Mouse (Mus musculus) small intestine, adult 2 months (tissue): ENCODE measurements around the gene Sec14l5. TPM values are rescaled to one million over a fixed set of nuclear protein-coding genes. Genes with fewer than 3 reads are reported as not detected.

ENCODE experiments used
- H3K27ac ChIP-seq: fragments of 200-500 bp; 2 replicates; pipeline ENCODE4 v1.5.1; 2012; ENCODE audit warnings: low read depth, low read length, control low read depth, inconsistent platforms; ENCODE audit not compliant: insufficient read depth
- H3K27me3 ChIP-seq: fragments of 200-500 bp; 2 replicates; pipeline ENCODE4 v1.6.1; 2012; ENCODE audit warnings: mild to moderate bottlenecking, moderate library complexity, low read length, inconsistent platforms; ENCODE audit not compliant: control insufficient read depth, insufficient read depth
- H3K36me3 ChIP-seq: fragments of 200-500 bp; 2 replicates; pipeline ENCODE4 v1.6.1; 2012; ENCODE audit warnings: mild to moderate bottlenecking, low read length, control low read depth, inconsistent platforms; ENCODE audit not compliant: control insufficient read depth, insufficient read depth
- H3K4me1 ChIP-seq: fragments of 200-500 bp; 2 replicates; pipeline ENCODE4 v1.6.1; 2012; ENCODE audit warnings: low read length, inconsistent platforms, mixed read lengths; ENCODE audit not compliant: control insufficient read depth, insufficient read depth, insufficient read length
- H3K4me3 ChIP-seq: fragments of 200-500 bp; 2 replicates; pipeline ENCODE4 v1.5.1; 2012; ENCODE audit warnings: low read depth, mild to moderate bottlenecking, control low read depth, inconsistent platforms, low read length, moderate library complexity
- CTCF ChIP-seq: fragments of 200-500 bp; IDR thresholded peaks from 2 replicates; pipeline ENCODE4 v1.5.1; 2012; ENCODE audit warnings: low read depth, mild to moderate bottlenecking, control low read depth, inconsistent platforms, low read length, moderate library complexity, mixed read lengths; ENCODE audit not compliant: insufficient replicate concordance, insufficient read length; ENCODE audit errors: extremely low read depth
- POLR2A ChIP-seq: fragments of 200-500 bp; IDR thresholded peaks from 2 replicates; pipeline ENCODE4 v1.6.1; 2012; ENCODE audit warnings: low read depth, mild to moderate bottlenecking, control low read depth, inconsistent platforms, low read length, moderate library complexity
- WGBS: fragments of 180-500 bp; shearing (Covaris S2); methylation state at CpG from one replicate; pipeline ENCODE4 v1.1.7; 2018; 5-methylcytosine and 5-hydroxymethylcytosine counted together
- polyA plus RNA-seq: library from polyadenylated mRNA; depleted of rRNA; stranded (reverse); fragments of >200 nt; gene quantifications from 2 replicates; pipeline ENCODE4 v1.2.3, GENCODE M21; 2012

The Sec14l5 gene
- polyA plus RNA-seq, 1 experiment, result not detected

DNA sequence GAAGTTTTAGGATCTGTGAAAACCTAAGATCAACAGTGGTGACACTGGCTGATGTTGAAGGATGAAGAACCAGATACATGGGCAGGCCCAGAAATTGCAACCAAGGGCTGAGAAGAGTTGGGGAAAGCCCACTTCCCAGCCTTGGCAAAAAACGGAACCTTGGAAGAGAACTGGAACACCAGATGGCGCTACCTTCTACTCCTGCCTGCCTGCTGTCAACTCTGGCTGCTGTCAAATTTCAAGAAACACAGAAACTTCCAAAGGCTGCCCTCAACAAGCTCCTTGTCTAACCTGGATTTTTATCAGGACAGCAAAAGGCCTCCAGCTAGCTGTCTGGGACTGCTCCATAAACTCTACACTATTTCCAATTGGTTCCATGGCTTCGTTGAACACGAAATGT, 55.8 kb downstream of the Sec14l5 start:
- 5% methylated on average over 4 of the region's 4 CpGs for WGBS
- TF ChIP-seq POLR2A, result no peak
- TF ChIP-seq CTCF, result peak; percentile 75; the same call in 1 of the 2 replicates
- peak overlapping the region; percentile 73 for H3K4me3 ChIP-seq
- no peaks in the 10 kb centered on the region for H3K27me3 ChIP-seq
- H3K27ac ChIP-seq, result no peak overlapping the region
- 0 out of 2 replicates have a peak, but pooled peaks cover 4% of the 10 kb centered on the region for H3K4me1 ChIP-seq
- H3K36me3 ChIP-seq, result peaks cover 24% of the 10 kb centered on the region; the same call in 1 of the 2 replicates

DNA sequence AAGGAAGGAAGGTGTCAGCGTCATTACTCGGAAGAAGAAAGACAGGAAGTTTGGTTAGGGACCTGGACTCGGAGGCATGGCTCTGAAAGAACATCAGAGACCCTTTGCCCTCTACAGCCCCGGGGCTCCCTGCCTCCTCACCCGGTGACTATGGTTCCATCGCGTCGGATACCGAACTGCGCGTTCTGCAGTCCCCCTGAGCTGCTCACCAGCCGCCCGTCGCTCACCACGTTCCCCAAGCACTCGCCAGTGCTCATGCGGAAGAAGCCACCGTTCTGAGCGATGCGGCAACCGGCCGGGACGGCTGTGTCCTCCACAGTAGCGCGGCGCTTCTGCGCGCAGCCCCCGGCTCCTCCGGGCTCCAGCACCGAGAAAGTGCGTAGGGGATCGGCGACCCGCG, 56.3 kb downstream of the Sec14l5 start:
- no peak for TF ChIP-seq CTCF
- no peak for TF ChIP-seq POLR2A
- 0 out of 2 replicates have a peak, but pooled peaks cover 4% of the 10 kb centered on the region for H3K4me1 ChIP-seq
- peaks cover 22% of the 10 kb centered on the region; the same call in 1 of the 2 replicates for H3K36me3 ChIP-seq
- WGBS, result under 1% methylated on average over 36 of the region's 36 CpGs
- peak overlapping the region; percentile 1; the same call in 1 of the 2 replicates for H3K27ac ChIP-seq
- no peaks in the 10 kb centered on the region for H3K27me3 ChIP-seq
- H3K4me3 ChIP-seq, result peak overlapping the region; percentile 73

DNA sequence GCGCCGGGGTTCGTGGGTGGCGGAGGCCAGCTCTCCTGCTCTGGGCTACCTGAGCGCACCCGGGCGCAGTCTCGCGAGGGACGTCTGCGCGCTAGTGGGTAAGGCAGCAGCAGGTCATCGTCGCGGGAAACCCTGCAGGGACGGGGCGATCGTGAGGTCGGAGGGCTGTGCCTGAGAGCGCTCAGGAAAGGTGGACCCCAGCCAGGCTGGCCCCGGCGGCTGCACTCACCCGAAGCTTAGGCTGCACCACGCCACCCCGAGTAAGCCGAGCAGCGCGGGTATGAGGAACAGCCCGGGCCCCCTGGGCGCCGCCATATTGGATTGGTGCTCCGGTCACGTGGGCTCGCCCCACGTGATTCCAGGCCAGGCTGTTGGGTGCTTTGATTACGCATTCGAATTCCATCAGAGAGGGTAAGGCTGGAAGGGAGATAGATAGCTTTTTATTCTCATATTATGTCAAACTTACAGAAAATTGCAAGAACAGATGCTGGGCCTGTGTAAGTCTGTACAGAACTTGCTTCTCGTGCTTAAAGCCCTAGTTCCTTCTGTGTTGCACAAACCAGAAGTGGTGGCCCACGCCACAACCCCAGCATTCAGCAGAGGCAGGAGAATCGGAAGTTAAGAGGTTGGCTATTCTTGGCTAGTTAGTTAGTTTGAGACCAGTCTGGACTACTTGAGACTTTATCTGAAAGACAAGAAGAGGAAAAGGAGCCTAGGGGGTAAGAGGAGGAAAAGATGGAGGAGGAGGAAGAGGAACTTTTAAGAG, 56.9 kb downstream of the Sec14l5 start, which contains the start of gene Nagpa:
Nagpa (minus strand) TSS at position 345 of the 766 bp plus-strand sequence.
- Histone ChIP-seq H3K4me3 (peak within 1 kb of the TSS; percentile 73), H3K4me1 (0 out of 2 replicates have a peak, but pooled peaks cover 4% of the 10 kb centered on the region), H3K36me3 (peaks cover 15% of the 10 kb centered on the region; the same call in 1 of the 2 replicates), H3K27me3 (no peaks in the 10 kb centered on the region), H3K27ac (peak within 1 kb of the TSS; percentile 1; the same call in 1 of the 2 replicates)
- WGBS, result 3% methylated on average over 40 of the region's 40 CpGs
- TF ChIP-seq POLR2A (peak; percentile 43; the same call in 1 of the 2 replicates), CTCF (no peak)

DNA sequence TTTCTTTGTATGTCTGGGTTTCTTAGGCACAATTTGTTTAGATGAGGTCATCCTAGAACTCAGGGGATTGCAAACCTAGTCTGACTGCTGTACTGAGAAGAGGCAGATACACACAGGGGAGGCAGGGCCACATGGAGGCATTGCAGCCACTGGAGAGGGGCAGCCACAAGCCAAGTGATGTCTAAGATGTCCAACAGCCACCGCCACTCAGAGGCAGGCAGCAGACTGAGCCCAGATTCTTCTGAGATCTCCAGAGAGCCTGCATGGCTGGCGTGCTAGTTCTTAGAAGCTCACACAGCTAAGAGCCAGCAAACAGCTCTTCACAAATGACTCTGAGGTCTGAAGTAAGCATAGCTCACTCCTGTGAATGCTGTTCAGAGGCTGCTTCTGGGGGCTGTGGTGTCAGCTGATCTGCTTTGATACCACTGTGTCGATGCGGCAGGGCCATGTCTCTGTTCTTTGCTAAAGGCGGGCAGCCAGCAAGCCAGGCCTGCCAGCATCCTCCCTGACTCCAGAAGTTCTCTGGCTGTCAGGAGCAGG, 58.6 kb downstream of the Sec14l5 start:
- Histone ChIP-seq H3K4me3 (no peak overlapping the region), H3K36me3 (peaks cover 2% of the 10 kb centered on the region; the same call in 1 of the 2 replicates), H3K27me3 (no peaks in the 10 kb centered on the region), H3K4me1 (0 out of 2 replicates have a peak, but pooled peaks cover 4% of the 10 kb centered on the region), H3K27ac (no peak overlapping the region)
- WGBS, result 91% methylated on average over 5 of the region's 5 CpGs
- TF ChIP-seq CTCF (no peak), POLR2A (no peak)

DNA sequence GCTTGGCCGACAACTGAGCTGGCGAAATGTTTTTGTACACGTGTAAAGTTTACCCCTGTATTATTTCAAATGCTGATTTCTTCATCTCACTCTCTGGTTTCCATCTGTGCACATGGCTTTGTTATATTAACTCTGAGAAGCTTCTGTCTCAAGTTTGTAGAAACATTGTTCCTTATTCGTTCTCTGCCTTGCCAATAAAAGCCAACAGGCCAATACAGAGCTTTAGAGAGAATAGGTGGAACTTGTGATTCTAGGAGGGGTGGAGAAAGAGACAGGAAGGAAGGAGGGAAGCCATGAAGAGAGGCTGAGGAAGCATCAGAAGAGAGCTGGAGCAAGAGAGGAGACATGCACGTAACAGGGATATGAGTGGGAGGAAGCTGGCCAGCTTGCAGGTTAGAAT, 59.1 kb downstream of the Sec14l5 start:
- H3K4me1 ChIP-seq, result 0 out of 2 replicates have a peak, but pooled peaks cover 4% of the 10 kb centered on the region
- no peaks in the 10 kb centered on the region for H3K27me3 ChIP-seq
- no peak overlapping the region for H3K4me3 ChIP-seq
- TF ChIP-seq CTCF (no peak), POLR2A (no peak)
- no peak overlapping the region for H3K27ac ChIP-seq
- 71% methylated on average over 5 of the region's 5 CpGs for WGBS
- no peaks in the 10 kb centered on the region; the same call in 1 of the 2 replicates for H3K36me3 ChIP-seq

DNA sequence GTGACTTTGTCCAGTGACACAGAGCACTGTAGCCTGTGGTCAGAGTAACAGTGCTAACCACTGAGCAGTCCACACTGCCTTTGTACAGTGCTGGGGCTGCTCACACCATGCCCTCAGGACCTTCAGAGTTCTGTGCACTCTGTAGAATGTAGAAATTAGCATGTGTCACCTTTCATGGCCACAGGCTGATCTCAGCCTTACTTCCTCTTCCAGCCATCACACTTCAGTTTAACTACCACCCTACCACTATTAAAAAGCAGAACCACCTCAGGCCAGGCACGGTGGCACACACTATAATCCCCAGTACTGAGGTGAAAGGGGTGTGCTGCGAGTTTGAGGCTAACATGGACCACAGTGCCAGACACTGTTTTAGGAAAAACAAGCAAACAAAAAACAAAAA, 63.5 kb downstream of the Sec14l5 start:
- TF ChIP-seq POLR2A, result no peak
- no peak for TF ChIP-seq CTCF
- Histone ChIP-seq H3K27ac (no peak overlapping the region), H3K4me1 (no peaks in the 10 kb centered on the region), H3K36me3 (no peaks in the 10 kb centered on the region), H3K27me3 (no peaks in the 10 kb centered on the region), H3K4me3 (no peak overlapping the region)
- WGBS, result 64% methylated on average over 2 of the region's 2 CpGs

DNA sequence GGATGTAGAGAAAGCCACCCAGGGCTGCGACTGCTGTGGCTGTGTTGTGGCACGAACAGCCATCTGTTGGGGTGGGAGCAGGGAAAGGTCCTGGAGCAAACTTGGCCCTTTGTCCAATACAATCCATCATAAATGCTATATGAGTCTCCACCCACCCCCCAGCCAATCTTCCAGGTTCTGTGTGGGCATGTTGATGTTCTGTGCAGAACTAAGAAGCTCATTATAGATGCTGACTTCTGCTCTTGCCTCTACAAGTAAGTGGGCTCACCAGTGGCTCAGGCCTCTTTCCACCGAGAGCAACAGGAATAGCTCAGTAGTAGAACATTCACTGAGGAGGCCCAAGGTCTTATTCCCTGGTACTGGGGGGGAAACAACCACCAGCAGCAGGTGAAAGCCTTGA, 65.2 kb downstream of the Sec14l5 start:
- TF ChIP-seq CTCF (no peak), POLR2A (no peak)
- H3K27me3 ChIP-seq, result no peaks in the 10 kb centered on the region
- H3K36me3 ChIP-seq, result no peaks in the 10 kb centered on the region
- no peak overlapping the region for H3K4me3 ChIP-seq
- WGBS, result 83% methylated on average over 3 of the region's 3 CpGs
- no peak overlapping the region for H3K27ac ChIP-seq
- no peaks in the 10 kb centered on the region; the same call in 1 of the 2 replicates for H3K4me1 ChIP-seq
